Mouse (Mus musculus) myocyte (in vitro differentiated cells): ENCODE measurements around the gene Tmem114. TPM values are rescaled to one million over a fixed set of nuclear protein-coding genes. Genes with fewer than 3 reads are reported as not detected.

Source experiments
- H3K27me3 ChIP-seq: one replicate; pipeline ENCODE4 v1.6.1; 2011; ENCODE audit not compliant: control insufficient read depth, insufficient read depth, insufficient read length
- H3K36me3 ChIP-seq: one replicate; pipeline ENCODE4 v1.6.1; 2011; ENCODE audit not compliant: control insufficient read depth, insufficient read depth
- H3K4me2 ChIP-seq: one replicate; pipeline ENCODE4 v1.6.1; 2011; ENCODE audit warnings: low read depth, control low read depth
- H3K4me3 ChIP-seq: one replicate; pipeline ENCODE4 v1.5.1; 2011; ENCODE audit warnings: mild to moderate bottlenecking, control low read depth, moderate library complexity
- H3K79me2 ChIP-seq: one replicate; pipeline ENCODE4 v1.6.1; 2011; ENCODE audit not compliant: control insufficient read depth, insufficient read depth
- H3ac ChIP-seq: one replicate; pipeline ENCODE4 v1.6.1; 2011; ENCODE audit not compliant: control insufficient read depth, insufficient read length
- CEBPB ChIP-seq: IDR thresholded peaks from 2 replicates; pipeline ENCODE4 v1.6.1; 2011; ENCODE audit warnings: mild to moderate bottlenecking, moderate library complexity; ENCODE audit not compliant: poor library complexity, insufficient read depth, severe bottlenecking
- E2F4 ChIP-seq: IDR thresholded peaks from one replicate; pipeline ENCODE4 v1.6.1; 2011; ENCODE audit warnings: mild to moderate bottlenecking, control low read depth, moderate library complexity; ENCODE audit not compliant: insufficient read depth
- MAX ChIP-seq: IDR thresholded peaks from one replicate; pipeline ENCODE4 v1.6.1; 2011; ENCODE audit warnings: low read depth, mild to moderate bottlenecking, control low read depth
- MYOD1 ChIP-seq, 3 experiments: IDR thresholded peaks; one replicate each; pipeline ENCODE4 v1.6.1; 2011; ENCODE audit warnings: control low read depth in 2 of 3, low read depth in 2 of 3, mild to moderate bottlenecking in 2 of 3, moderate library complexity in 1 of 3; ENCODE audit not compliant: insufficient read length in 2 of 3, control insufficient read depth in 1 of 3
- MYOG ChIP-seq, 3 experiments: IDR thresholded peaks; one replicate each; pipeline ENCODE4 v1.6.1; 2011; ENCODE audit warnings: control low read depth in 2 of 3, low read depth in 2 of 3, mild to moderate bottlenecking in 2 of 3; ENCODE audit not compliant: insufficient read length in 2 of 3, control insufficient read depth in 1 of 3, insufficient read depth in 1 of 3
- POLR2A ChIP-seq: IDR thresholded peaks from one replicate; pipeline ENCODE4 v1.6.1; 2011; ENCODE audit warnings: low read depth, mild to moderate bottlenecking, control low read depth, moderate library complexity; ENCODE audit not compliant: insufficient read length
- POLR2AphosphoS2 ChIP-seq: IDR thresholded peaks from one replicate; pipeline ENCODE4 v1.6.1; 2011; ENCODE audit warnings: low read depth, control low read depth; ENCODE audit not compliant: insufficient read length
- REST ChIP-seq: IDR thresholded peaks from one replicate; pipeline ENCODE4 v1.6.1; 2011; ENCODE audit warnings: mild to moderate bottlenecking, control low read depth, moderate library complexity; ENCODE audit not compliant: insufficient read depth, insufficient read length
- SRF ChIP-seq: IDR thresholded peaks from one replicate; pipeline ENCODE4 v1.6.1; 2011; ENCODE audit warnings: low read depth; ENCODE audit not compliant: control insufficient read depth, insufficient read length
- TCF12 ChIP-seq: IDR thresholded peaks from one replicate; pipeline ENCODE4 v1.6.1; 2011; ENCODE audit warnings: mild to moderate bottlenecking, control low read depth; ENCODE audit not compliant: poor library complexity, insufficient read depth, severe bottlenecking
- TCF3 ChIP-seq: IDR thresholded peaks from one replicate; pipeline ENCODE4 v1.6.1; 2011; ENCODE audit warnings: low read depth, control low read depth; ENCODE audit not compliant: insufficient read length
- USF1 ChIP-seq: IDR thresholded peaks from one replicate; pipeline ENCODE4 v1.6.1; 2011; ENCODE audit warnings: low read depth, mild to moderate bottlenecking, control low read depth, moderate library complexity
- polyA plus RNA-seq: library from polyadenylated mRNA; unstranded; fragments of >200 nt; fragmentation: generic; extraction: Trizol; gene quantifications from one replicate; pipeline ENCODE4 v1.2.1, GENCODE M21; 2012; ENCODE audit warnings: missing spikeins

Tmem114 gene
- polyA plus RNA-seq, 1 experiment, result not detected

DNA sequence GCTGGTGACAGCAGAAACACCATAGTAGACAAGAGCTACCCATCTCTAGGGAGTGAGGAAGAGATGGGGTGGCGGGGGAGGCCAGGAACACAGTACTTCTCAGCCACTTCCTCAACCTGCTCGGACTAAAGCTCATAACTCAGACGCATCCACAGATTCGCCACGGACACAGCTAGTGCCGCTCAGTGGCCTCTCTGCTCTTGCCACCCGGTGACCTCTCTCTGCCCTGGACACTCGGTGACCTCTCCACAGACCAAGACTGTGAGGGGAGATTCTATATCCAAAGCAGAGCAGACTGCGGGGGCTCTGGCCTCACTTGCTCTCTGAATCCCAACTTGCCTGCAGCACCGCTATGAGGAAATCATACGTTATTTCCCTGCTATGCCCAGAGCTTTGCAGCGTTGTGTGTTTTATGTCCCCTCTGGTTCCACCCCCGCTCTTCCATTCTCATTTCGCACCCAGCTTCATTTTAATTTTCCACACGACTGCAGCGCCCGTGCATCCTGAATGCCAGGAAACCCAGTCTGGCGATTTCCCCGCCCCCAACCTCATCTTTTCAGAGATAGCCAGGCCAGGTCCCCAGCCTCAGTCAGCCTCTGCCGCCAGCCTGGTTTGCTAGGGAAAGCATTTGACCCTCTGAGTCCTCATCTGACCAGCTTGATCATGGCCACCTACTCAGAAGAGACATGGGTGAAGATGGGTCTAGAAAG lies 7.8 kb downstream of the Tmem114 start:
- Histone ChIP-seq H3K36me3 (no peaks in the 10 kb centered on the region), H3K79me2 (no peaks in the 10 kb centered on the region), H3K4me2 (no peak overlapping the region), H3K4me3 (no peak overlapping the region), H3K27me3 (peaks cover 49% of the 10 kb centered on the region), H3ac (no peak overlapping the region)
- TF ChIP-seq POLR2A (no peak), REST (no peak), USF1 (no peak), TCF3 (no peak), MAX (no peak), SRF (no peak), POLR2AphosphoS2 (no peak), E2F4 (no peak), MYOG (IDR thresholded peaks at IDR 0.05; ENCODE audit: control insufficient read depth in 1 of 3, insufficient read depth in 1 of 3, insufficient read length in 2 of 3, low read depth in 2 of 3) (no peak)

- TF ChIP-seq MAX (no peak), SRF (no peak), CEBPB (no peak), E2F4 (no peak), REST (no peak), MYOG (IDR thresholded peaks at IDR 0.05; ENCODE audit: control insufficient read depth in 1 of 3, insufficient read depth in 1 of 3, insufficient read length in 2 of 3, low read depth in 2 of 3) (no peak), TCF12 (no peak), POLR2AphosphoS2 (no peak), POLR2A (no peak), USF1 (no peak), TCF3 (no peak), MYOD1 (IDR thresholded peaks at IDR 0.05; ENCODE audit: control insufficient read depth in 1 of 3, insufficient read length in 2 of 3, low read depth in 2 of 3) (no peak)
- Histone ChIP-seq H3K27me3 (peaks cover 43% of the 10 kb centered on the region), H3K4me3 (no peak overlapping the region), H3ac (no peak overlapping the region), H3K36me3 (no peaks in the 10 kb centered on the region), H3K4me2 (no peak overlapping the region), H3K79me2 (no peaks in the 10 kb centered on the region)
Measured at GRCm38 (mm10) chr16:8415996-8416395, 8.9 kb downstream of the Tmem114 start.

DNA sequence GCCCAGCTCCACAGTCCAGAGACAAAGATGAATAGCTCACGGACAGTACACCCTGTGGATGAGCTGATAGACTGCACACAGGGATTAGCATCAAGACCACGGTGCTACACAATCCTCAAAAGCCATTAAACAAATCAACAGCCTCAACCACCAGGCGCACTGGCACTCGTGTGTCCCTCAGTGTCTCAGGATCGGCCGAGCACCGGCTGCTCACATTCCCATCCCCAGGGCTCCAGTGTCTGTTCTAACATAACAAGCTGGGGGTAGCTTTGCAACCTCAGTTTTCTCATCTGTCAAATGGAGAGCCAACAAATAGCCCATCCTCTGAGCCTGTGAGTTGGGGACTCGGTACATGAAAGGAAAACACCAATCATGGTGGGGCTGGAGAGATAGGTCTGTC lies 11.5 kb downstream of the Tmem114 start:
- TF ChIP-seq CEBPB, result no peak
- no peak for TF ChIP-seq REST
- no peak for TF ChIP-seq POLR2AphosphoS2
- no peak for TF ChIP-seq TCF3
- TF ChIP-seq SRF, result no peak
- TF ChIP-seq USF1, result no peak
- Histone ChIP-seq H3K27me3 (peaks cover 39% of the 10 kb centered on the region), H3K79me2 (no peaks in the 10 kb centered on the region), H3K36me3 (no peaks in the 10 kb centered on the region), H3K4me3 (no peak overlapping the region), H3ac (no peak overlapping the region), H3K4me2 (no peak overlapping the region)

- no peaks in the 10 kb centered on the region for H3K79me2 ChIP-seq
- TF ChIP-seq TCF12, result no peak
- TF ChIP-seq MAX, result no peak
- no peak for TF ChIP-seq USF1
- TF ChIP-seq E2F4, result no peak
- TF ChIP-seq CEBPB, result no peak
- no peak for TF ChIP-seq POLR2A
- TF ChIP-seq MYOG (IDR thresholded peaks at IDR 0.05; ENCODE audit: control insufficient read depth in 1 of 3, insufficient read depth in 1 of 3, insufficient read length in 2 of 3, low read depth in 2 of 3), result no peak
- no peak for TF ChIP-seq MYOD1 (IDR thresholded peaks at IDR 0.05; ENCODE audit: control insufficient read depth in 1 of 3, insufficient read length in 2 of 3, low read depth in 2 of 3)
- TF ChIP-seq REST, result no peak
- TF ChIP-seq POLR2AphosphoS2, result no peak
- TF ChIP-seq SRF, result no peak
- TF ChIP-seq TCF3, result no peak
- peaks cover 45% of the 10 kb centered on the region for H3K27me3 ChIP-seq
- H3K4me2 ChIP-seq, result no peak overlapping the region
- H3ac ChIP-seq, result no peak overlapping the region
- H3K4me3 ChIP-seq, result no peak overlapping the region
- no peaks in the 10 kb centered on the region for H3K36me3 ChIP-seq
Measured at GRCm38 (mm10) chr16:8412213-8412612, 12.7 kb downstream of the Tmem114 start.

DNA sequence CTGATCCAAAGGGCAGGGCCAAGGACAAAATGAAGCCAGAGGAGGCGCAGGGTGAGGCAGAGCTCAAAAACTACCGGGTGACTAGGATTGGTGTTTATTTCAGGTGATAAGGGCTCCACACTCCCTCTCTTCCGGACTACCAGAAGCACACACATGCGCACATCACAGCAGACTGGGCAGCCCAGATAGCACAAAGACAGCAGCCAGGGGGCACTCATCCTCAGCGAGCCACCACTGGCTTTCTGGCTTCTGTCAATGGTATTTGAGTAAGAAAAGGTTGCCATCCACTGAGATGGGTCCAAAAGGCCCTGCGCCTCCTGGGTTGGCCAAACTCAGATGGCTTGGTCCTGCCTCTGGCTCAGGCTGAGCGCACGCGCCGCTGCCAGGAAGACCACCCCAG lies 15.7 kb downstream of the Tmem114 start:
- H3K27me3 ChIP-seq, result peaks cover 24% of the 10 kb centered on the region
- H3K4me3 ChIP-seq, result no peak overlapping the region
- H3ac ChIP-seq, result no peak overlapping the region
- H3K79me2 ChIP-seq, result no peaks in the 10 kb centered on the region
- H3K4me2 ChIP-seq, result no peak overlapping the region
- H3K36me3 ChIP-seq, result no peaks in the 10 kb centered on the region
- TF ChIP-seq TCF12, result no peak
- TF ChIP-seq POLR2AphosphoS2, result no peak
- no peak for TF ChIP-seq MAX
- TF ChIP-seq E2F4, result no peak
- no peak for TF ChIP-seq SRF
- TF ChIP-seq TCF3, result no peak
- TF ChIP-seq CEBPB, result no peak
- TF ChIP-seq MYOG (IDR thresholded peaks at IDR 0.05; ENCODE audit: control insufficient read depth in 1 of 3, insufficient read depth in 1 of 3, insufficient read length in 2 of 3, low read depth in 2 of 3), result no peak
- no peak for TF ChIP-seq MYOD1 (IDR thresholded peaks at IDR 0.05; ENCODE audit: control insufficient read depth in 1 of 3, insufficient read length in 2 of 3, low read depth in 2 of 3)
- TF ChIP-seq USF1, result no peak
- TF ChIP-seq REST, result no peak
- TF ChIP-seq POLR2A, result no peak
